Mouse (Mus musculus) hindbrain, embryonic 14.5 days (tissue): ENCODE measurements around the gene Cd55. TPM values are rescaled to one million over a fixed set of nuclear protein-coding genes. Genes with fewer than 3 reads are reported as not detected.
A peak's percentile ranks its signal among the peaks of the same experiment; 100 is the strongest.
"Not testable (repeated sequence)": the region's sequence is repeated elsewhere in the genome, so short reads cannot be mapped to it uniquely, and the experiment has no call there.

Experiments used
- ATAC-seq: fragments of 200-750 bp; cut with Nextera tagmentation; 2 replicates; pipeline ENCODE4 v1.8.0; 2017; ENCODE audit warnings: moderate number of reproducible peaks, mild to moderate bottlenecking, moderate TSS enrichment, moderate library complexity; ENCODE audit not compliant: low FRiP score
- DNase-seq: peaks from one replicate; pipeline ENCODE4 v3.0.0-alpha.2; 2015; ENCODE audit warnings: low spot score
- H3K27ac ChIP-seq: fragments of 300-500 bp; sonication (generic); 2 replicates; pipeline ENCODE4 v1.5.1; 2014; ENCODE audit warnings: mild to moderate bottlenecking, moderate library complexity
- H3K27me3 ChIP-seq: fragments of 300-500 bp; sonication (generic); 2 replicates; pipeline ENCODE4 v1.6.1; 2014; ENCODE audit warnings: mild to moderate bottlenecking, low read length, mixed read lengths; ENCODE audit not compliant: control insufficient read depth, insufficient read depth
- H3K36me3 ChIP-seq: fragments of 300-500 bp; sonication (generic); replicated peaks from 2 replicates; pipeline ENCODE4 v1.6.1; 2014; ENCODE audit not compliant: control insufficient read depth, insufficient read depth
- H3K4me1 ChIP-seq: fragments of 300-500 bp; sonication (generic); replicated peaks from 2 replicates; pipeline ENCODE4 v1.6.1; 2014; ENCODE audit warnings: antibody characterized with exemption, low read length, mixed read lengths; ENCODE audit not compliant: control insufficient read depth, insufficient read depth
- H3K4me2 ChIP-seq: fragments of 300-500 bp; sonication (generic); replicated peaks from 2 replicates; pipeline ENCODE4 v1.6.1; 2014; ENCODE audit warnings: mild to moderate bottlenecking, moderate library complexity
- H3K4me3 ChIP-seq: fragments of 300-500 bp; sonication (generic); replicated peaks from 2 replicates; pipeline ENCODE4 v1.5.1; 2014; ENCODE audit warnings: mild to moderate bottlenecking, low read length
- H3K9ac ChIP-seq: fragments of 300-500 bp; sonication (generic); 2 replicates; pipeline ENCODE4 v1.6.1; 2014
- H3K9me3 ChIP-seq: fragments of 300-500 bp; sonication (generic); 2 replicates; pipeline ENCODE4 v1.6.1; 2016; ENCODE audit warnings: low read length; ENCODE audit not compliant: control insufficient read depth
- WGBS: fragments of 180-500 bp; shearing (Covaris S2); extraction: QIAGEN DNeasy Blood & Tissue Kit; methylation state at CpG from one replicate; pipeline ENCODE4 v1.1.7; 2014; 5-methylcytosine and 5-hydroxymethylcytosine counted together
- polyA plus RNA-seq: library from polyadenylated mRNA; unstranded; fragments of >200 nt; fragmentation: Nextera tagmentation; extraction: Ambion mirVana; gene quantifications from 2 replicates; pipeline ENCODE4 v1.2.1, GENCODE M21; 2014

The Cd55 gene
- polyA plus RNA-seq, 1 experiment from 2014 or later = 9.5 TPM

DNA sequence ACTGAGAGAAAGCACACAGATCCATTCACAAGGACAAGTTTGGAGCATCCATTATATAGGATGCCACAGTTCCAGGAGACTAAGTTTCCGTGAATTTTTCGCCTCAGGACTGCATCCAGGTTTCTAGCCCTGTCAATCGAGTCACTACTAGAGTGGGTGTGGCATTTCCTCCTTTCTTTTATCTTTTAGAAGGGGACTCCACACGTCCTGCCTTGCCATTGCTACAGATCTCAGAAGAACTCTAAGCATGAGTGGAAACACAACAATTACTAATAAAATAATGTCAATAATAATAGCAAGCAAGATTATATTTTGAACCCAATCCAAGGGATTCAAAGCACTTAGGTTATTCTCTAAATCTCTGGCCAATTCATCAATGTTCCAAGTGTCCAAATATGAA lies 31.6 kb downstream of the Cd55 start:
- Histone ChIP-seq H3K9ac (no peak overlapping the region), H3K4me1 (no peaks in the 10 kb centered on the region), H3K9me3 (no peaks in the 10 kb centered on the region), H3K27ac (no peak overlapping the region), H3K36me3 (no peaks in the 10 kb centered on the region), H3K4me3 (no peak overlapping the region), H3K27me3 (no peaks in the 10 kb centered on the region), H3K4me2 (no peak overlapping the region)
- DNase-seq = no peak
- no peak for ATAC-seq
- WGBS = 80% methylated on average over 4 of the region's 4 CpGs

DNA sequence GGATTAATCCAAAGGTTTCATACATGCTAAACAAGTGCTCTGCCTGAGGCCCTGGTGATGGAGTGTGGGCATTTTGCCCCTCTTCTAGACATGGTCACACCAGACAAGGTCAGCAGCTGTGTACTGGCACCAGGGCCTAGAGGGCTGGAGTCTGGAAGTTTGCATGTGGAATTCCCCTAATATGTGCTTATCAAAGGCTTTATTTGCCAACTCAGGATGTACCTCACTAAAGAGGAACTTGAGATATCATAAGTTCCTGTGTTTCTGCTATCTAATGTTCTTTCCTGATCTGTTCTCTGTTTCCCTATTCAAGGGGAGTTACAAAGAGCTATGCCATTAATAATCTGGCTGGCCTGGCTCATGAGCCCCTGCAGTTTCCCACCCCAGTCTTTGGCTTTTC lies 33.9 kb downstream of the Cd55 start:
- ATAC-seq, H3K9me3 ChIP-seq, DNase-seq: not testable (repeated sequence)

DNA sequence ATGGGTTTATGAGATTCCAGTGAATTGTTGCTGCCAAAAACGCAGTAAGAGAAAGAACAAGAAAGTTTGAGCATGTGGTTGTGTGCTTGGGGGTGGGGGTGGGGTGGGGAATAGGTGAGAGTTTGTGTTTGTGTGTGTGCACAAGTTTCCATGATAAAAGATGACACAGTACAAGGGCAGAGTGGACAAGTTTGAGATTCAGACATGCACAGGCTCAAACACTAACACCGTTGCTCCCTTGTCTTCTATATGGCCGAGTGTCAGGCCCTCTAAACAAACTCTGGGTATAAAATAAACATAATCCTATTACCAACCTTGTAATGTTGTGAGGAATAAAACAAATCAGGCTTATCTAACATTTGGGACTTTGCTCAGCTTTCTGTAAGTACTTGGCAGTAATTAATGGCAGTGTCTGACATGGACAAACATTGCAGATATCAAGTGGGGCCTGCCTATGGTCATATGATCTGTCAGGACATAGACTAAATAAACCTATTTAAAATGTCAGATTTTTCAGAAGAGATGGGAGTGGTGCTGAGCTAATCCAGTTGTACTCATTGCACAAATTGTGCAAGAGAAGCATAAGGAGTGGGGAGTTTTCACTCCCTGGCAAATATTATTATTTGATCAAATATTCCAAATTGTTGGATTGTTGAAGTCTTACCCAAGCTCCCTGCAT lies 35.2 kb downstream of the Cd55 start:
- H3K4me2 ChIP-seq, ATAC-seq, H3K9ac ChIP-seq, H3K4me3 ChIP-seq, H3K36me3 ChIP-seq, H3K4me1 ChIP-seq, H3K27me3 ChIP-seq, H3K27ac ChIP-seq, DNase-seq, H3K9me3 ChIP-seq: not testable (repeated sequence)
- WGBS = 86% methylated on average over 3 of the region's 3 CpGs

More for the DNA sequence above, 33.9 kb downstream of the Cd55 start:
- H3K9ac ChIP-seq, H3K27me3 ChIP-seq, H3K4me1 ChIP-seq, H3K27ac ChIP-seq, H3K4me3 ChIP-seq, H3K4me2 ChIP-seq, H3K36me3 ChIP-seq: not testable (repeated sequence)

DNA sequence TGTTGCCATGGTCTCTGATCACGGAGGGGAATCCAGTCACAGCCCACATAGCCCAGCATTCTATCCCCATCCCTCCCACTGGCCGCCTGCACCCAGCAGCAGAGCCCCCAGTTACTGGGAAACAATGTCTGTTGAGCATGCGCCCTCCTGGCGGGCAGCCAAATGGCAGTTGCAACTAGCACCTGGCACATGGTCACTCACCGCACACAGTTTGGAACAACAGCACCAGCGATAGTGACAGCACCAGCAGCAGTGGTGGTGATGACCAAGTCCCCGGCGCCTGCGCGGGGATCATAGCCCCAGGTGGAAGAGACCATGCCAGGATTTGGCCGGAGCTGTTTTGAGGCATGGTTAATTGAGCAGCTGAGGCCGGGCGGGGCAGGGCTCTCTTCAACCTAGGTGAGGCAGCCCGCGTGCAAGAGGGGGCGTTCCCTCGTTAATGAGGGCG lies 39.9 kb downstream of the Cd55 start, which contains the start of gene Cd55b:
Gene Cd55b (minus strand): TSS at position 346 of the 448 bp plus-strand sequence.
- Histone ChIP-seq H3K27ac (no peak within 1 kb of the TSS), H3K36me3 (no peaks in the 10 kb centered on the region), H3K9ac (no peak within 1 kb of the TSS), H3K4me1 (no peaks in the 10 kb centered on the region), H3K27me3 (no peaks in the 10 kb centered on the region), H3K9me3 (no peaks in the 10 kb centered on the region), H3K4me2 (no peak within 1 kb of the TSS), H3K4me3 (no peak within 1 kb of the TSS)
- ATAC-seq (peak; percentile 48; the same call in 1 of the 2 replicates), DNase-seq (no peak)
- 51% methylated on average over 18 of the region's 18 CpGs for WGBS

DNA sequence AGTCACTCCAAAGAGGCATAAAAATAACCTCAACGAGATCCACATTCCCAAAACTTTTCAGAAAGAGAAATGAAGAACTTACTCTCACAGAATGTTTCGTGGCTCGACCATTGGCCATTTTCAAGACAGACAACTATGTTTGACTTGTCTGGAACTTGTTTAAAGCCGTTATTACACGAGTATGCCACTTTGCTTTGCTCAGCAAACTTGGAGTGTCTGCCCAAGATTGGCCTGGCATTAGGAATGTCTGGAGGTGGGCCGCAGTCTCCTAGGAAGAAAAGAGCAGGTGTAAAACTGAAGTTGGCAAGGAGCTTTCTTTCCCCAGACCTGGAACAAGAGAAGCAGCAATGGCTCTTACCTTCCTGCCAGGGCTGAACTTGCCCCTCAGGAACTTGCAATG lies 40.5 kb downstream of the Cd55 start:
- DNase-seq, ATAC-seq, H3K4me2 ChIP-seq, H3K27me3 ChIP-seq, H3K4me3 ChIP-seq, H3K4me1 ChIP-seq, H3K36me3 ChIP-seq, H3K27ac ChIP-seq, H3K9me3 ChIP-seq, H3K9ac ChIP-seq: not testable (repeated sequence)
- no CpG with 5 or more reads among the region's 6 CpGs for WGBS

DNA sequence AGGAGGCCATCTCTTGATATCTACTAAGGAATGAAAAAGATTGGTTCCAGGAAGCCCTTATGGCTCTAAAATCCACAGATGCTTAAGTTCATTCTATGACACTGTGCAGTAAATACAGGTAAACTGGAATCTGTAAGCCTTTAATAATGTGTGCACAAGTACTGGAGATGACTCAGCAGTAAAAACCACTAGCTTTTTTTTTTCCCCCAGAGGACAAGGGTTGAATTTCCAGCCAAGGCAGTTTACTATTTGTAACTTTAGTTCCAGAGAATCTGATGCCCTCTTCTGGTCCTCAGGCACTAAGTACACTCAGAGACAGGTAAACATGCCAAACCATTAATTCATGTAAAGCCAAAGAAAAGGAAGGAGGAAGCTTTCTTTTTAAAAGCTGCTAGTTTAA lies 65.4 kb downstream of the Cd55 start:
- not testable (repeated sequence) for H3K9ac ChIP-seq, H3K4me1 ChIP-seq, H3K27ac ChIP-seq, H3K9me3 ChIP-seq, H3K27me3 ChIP-seq, H3K4me2 ChIP-seq, H3K4me3 ChIP-seq, DNase-seq, H3K36me3 ChIP-seq, ATAC-seq

Other genes with a start within 250 kb of the Cd55 start
- not detected in 2 replicates for gene Cd55b, start 39.7 kb downstream of the Cd55 start, polyA plus RNA-seq
- gene Zp3r, start 166.9 kb upstream of the Cd55 start, polyA plus RNA-seq = not detected in 2 replicates
- gene C4bp, start 198.9 kb upstream of the Cd55 start, polyA plus RNA-seq = not detected in 2 replicates